Mouse (Mus musculus): Measurements from ENCODE around the gene Tenm4. TPM values are rescaled to one million over a fixed set of nuclear protein-coding genes. Genes with fewer than 3 reads are reported as not detected.

Gene Tenm4
- polyA plus RNA-seq, 1 experiment from 2014 or later, result 11.4 TPM

GRCm38 (mm10) chr7:96210525-96211369 lies 39.7 kb downstream of the Tenm4 start:
- ATAC-seq (replicated peaks; ENCODE audit: insufficient number of reproducible peaks, low FRiP score, low TSS enrichment), result peak; percentile 41

GRCm38 (mm10) chr7:96211618-96212021 lies 40.6 kb downstream of the Tenm4 start:
- H3K36me3 ChIP-seq (ENCODE audit: control insufficient read depth, insufficient read depth, low read length), result no peaks in the 10 kb centered on the region
- H3K4me1 ChIP-seq (ENCODE audit: control insufficient read depth, insufficient read depth, low read length), result 0 out of 2 replicates have a peak, but pooled peaks cover 9% of the 10 kb centered on the region
- H3K27ac ChIP-seq (ENCODE audit: low read depth, low read length), result no peak overlapping the region
- peak overlapping the region; percentile 46; the same call in 1 of the 2 replicates for H3K9ac ChIP-seq (ENCODE audit: low read depth, low read length)
- ATAC-seq (replicated peaks; ENCODE audit: insufficient number of reproducible peaks, low FRiP score, low TSS enrichment), result no peak
- H3K4me3 ChIP-seq (ENCODE audit: low read depth, low read length), result peak overlapping the region; percentile 66
- no peaks in the 10 kb centered on the region for H3K9me3 ChIP-seq (replicated peaks; ENCODE audit: control insufficient read depth, low read length)
- peaks cover 36% of the 10 kb centered on the region for H3K27me3 ChIP-seq (ENCODE audit: control insufficient read depth, insufficient read depth, low read length)
- 1% methylated on average over 17 of the region's 17 CpGs for WGBS (ENCODE audit: insufficient replicate concordance)
- H3K4me2 ChIP-seq, result peak overlapping the region; percentile 77

More at GRCm38 (mm10) chr7:96210525-96211369, 39.7 kb downstream of the Tenm4 start:
- Histone ChIP-seq H3K36me3 (ENCODE audit: control insufficient read depth, insufficient read depth, low read length) (no peaks in the 10 kb centered on the region), H3K4me2 (peak overlapping the region; percentile 77), H3K4me3 (ENCODE audit: low read depth, low read length) (peak overlapping the region; percentile 66), H3K27me3 (ENCODE audit: control insufficient read depth, insufficient read depth, low read length) (peaks cover 36% of the 10 kb centered on the region), H3K9me3 (replicated peaks; ENCODE audit: control insufficient read depth, low read length) (no peaks in the 10 kb centered on the region), H3K27ac (ENCODE audit: low read depth, low read length) (no peak overlapping the region), H3K9ac (ENCODE audit: low read depth, low read length) (peak overlapping the region; percentile 74), H3K4me1 (ENCODE audit: control insufficient read depth, insufficient read depth, low read length) (0 out of 2 replicates have a peak, but pooled peaks cover 9% of the 10 kb centered on the region)
- under 1% methylated on average over 53 of the region's 62 CpGs for WGBS (ENCODE audit: insufficient replicate concordance)

- H3K4me3 ChIP-seq (ENCODE audit: low read depth, low read length), result peak overlapping the region; percentile 66
- H3K4me1 ChIP-seq (ENCODE audit: control insufficient read depth, insufficient read depth, low read length), result 0 out of 2 replicates have a peak, but pooled peaks cover 9% of the 10 kb centered on the region
- peak overlapping the region; percentile 77 for H3K4me2 ChIP-seq
- peaks cover 36% of the 10 kb centered on the region for H3K27me3 ChIP-seq (ENCODE audit: control insufficient read depth, insufficient read depth, low read length)
- no peaks in the 10 kb centered on the region for H3K36me3 ChIP-seq (ENCODE audit: control insufficient read depth, insufficient read depth, low read length)
- ATAC-seq (replicated peaks; ENCODE audit: insufficient number of reproducible peaks, low FRiP score, low TSS enrichment), result no peak
- H3K9ac ChIP-seq (ENCODE audit: low read depth, low read length), result peak overlapping the region; percentile 39; the same call in 1 of the 2 replicates
- no peak overlapping the region for H3K27ac ChIP-seq (ENCODE audit: low read depth, low read length)
- H3K9me3 ChIP-seq (replicated peaks; ENCODE audit: control insufficient read depth, low read length), result no peaks in the 10 kb centered on the region
- 0% methylated on average over 9 of the region's 9 CpGs for WGBS (ENCODE audit: insufficient replicate concordance)
Observed at GRCm38 (mm10) chr7:96212224-96212591, 41.2 kb downstream of the Tenm4 start.

- H3K4me3 ChIP-seq (ENCODE audit: low read depth, low read length), result peak overlapping the region; percentile 66
Observed at GRCm38 (mm10) chr7:96212592-96213541, 41.8 kb downstream of the Tenm4 start.

GRCm38 (mm10) chr7:96213741-96214140 lies 42.7 kb downstream of the Tenm4 start:
- H3K9me3 ChIP-seq (replicated peaks; ENCODE audit: control insufficient read depth, low read length), result no peaks in the 10 kb centered on the region
- peaks cover 31% of the 10 kb centered on the region for H3K27me3 ChIP-seq (ENCODE audit: control insufficient read depth, insufficient read depth, low read length)
- peak overlapping the region; percentile 66 for H3K4me3 ChIP-seq (ENCODE audit: low read depth, low read length)
- no peaks in the 10 kb centered on the region for H3K36me3 ChIP-seq (ENCODE audit: control insufficient read depth, insufficient read depth, low read length)
- no peak overlapping the region for H3K9ac ChIP-seq (ENCODE audit: low read depth, low read length)
- ATAC-seq (replicated peaks; ENCODE audit: insufficient number of reproducible peaks, low FRiP score, low TSS enrichment), result no peak
- H3K27ac ChIP-seq (ENCODE audit: low read depth, low read length), result no peak overlapping the region
- 8% methylated on average over 9 of the region's 10 CpGs for WGBS (ENCODE audit: insufficient replicate concordance)
- H3K4me1 ChIP-seq (ENCODE audit: control insufficient read depth, insufficient read depth, low read length), result 0 out of 2 replicates have a peak, but pooled peaks cover 9% of the 10 kb centered on the region
- H3K4me2 ChIP-seq, result peak overlapping the region; percentile 77

More at GRCm38 (mm10) chr7:96212592-96213541, 41.8 kb downstream of the Tenm4 start:
- ATAC-seq (replicated peaks; ENCODE audit: insufficient number of reproducible peaks, low FRiP score, low TSS enrichment), result peak; percentile 33; the same call in 1 of the 2 replicates
- no peaks in the 10 kb centered on the region for H3K36me3 ChIP-seq (ENCODE audit: control insufficient read depth, insufficient read depth, low read length)
- H3K27ac ChIP-seq (ENCODE audit: low read depth, low read length), result no peak overlapping the region
- WGBS (ENCODE audit: insufficient replicate concordance), result under 1% methylated on average over 47 of the region's 48 CpGs
- peaks cover 36% of the 10 kb centered on the region for H3K27me3 ChIP-seq (ENCODE audit: control insufficient read depth, insufficient read depth, low read length)
- H3K4me2 ChIP-seq, result peak overlapping the region; percentile 77
- 0 out of 2 replicates have a peak, but pooled peaks cover 9% of the 10 kb centered on the region for H3K4me1 ChIP-seq (ENCODE audit: control insufficient read depth, insufficient read depth, low read length)
- peak overlapping the region; percentile 39 for H3K9ac ChIP-seq (ENCODE audit: low read depth, low read length)
- H3K9me3 ChIP-seq (replicated peaks; ENCODE audit: control insufficient read depth, low read length), result no peaks in the 10 kb centered on the region

- Histone ChIP-seq H3K27me3 (ENCODE audit: control insufficient read depth, insufficient read depth, low read length) (peaks cover 23% of the 10 kb centered on the region; the same call in 1 of the 2 replicates), H3K9me3 (replicated peaks; ENCODE audit: control insufficient read depth, low read length) (no peaks in the 10 kb centered on the region), H3K36me3 (ENCODE audit: control insufficient read depth, insufficient read depth, low read length) (no peaks in the 10 kb centered on the region), H3K9ac (ENCODE audit: low read depth, low read length) (no peak overlapping the region), H3K4me1 (ENCODE audit: control insufficient read depth, insufficient read depth, low read length) (0 out of 2 replicates have a peak, but pooled peaks cover 9% of the 10 kb centered on the region), H3K27ac (ENCODE audit: low read depth, low read length) (no peak overlapping the region), H3K4me3 (ENCODE audit: low read depth, low read length) (no peak overlapping the region), H3K4me2 (no peak overlapping the region)
- no peak for ATAC-seq (replicated peaks; ENCODE audit: insufficient number of reproducible peaks, low FRiP score, low TSS enrichment)
- WGBS (ENCODE audit: insufficient replicate concordance), result 61% methylated on average over 2 of the region's 2 CpGs
Observed at GRCm38 (mm10) chr7:96214876-96215275, 43.8 kb downstream of the Tenm4 start.

- Histone ChIP-seq H3K9me3 (replicated peaks; ENCODE audit: control insufficient read depth, low read length) (no peaks in the 10 kb centered on the region), H3K27ac (ENCODE audit: low read depth, low read length) (no peak overlapping the region), H3K9ac (ENCODE audit: low read depth, low read length) (no peak overlapping the region), H3K27me3 (ENCODE audit: control insufficient read depth, insufficient read depth, low read length) (peaks cover 18% of the 10 kb centered on the region; the same call in 1 of the 2 replicates), H3K4me2 (no peak overlapping the region), H3K36me3 (ENCODE audit: control insufficient read depth, insufficient read depth, low read length) (no peaks in the 10 kb centered on the region), H3K4me1 (ENCODE audit: control insufficient read depth, insufficient read depth, low read length) (0 out of 2 replicates have a peak, but pooled peaks cover 9% of the 10 kb centered on the region), H3K4me3 (ENCODE audit: low read depth, low read length) (no peak overlapping the region)
- WGBS (ENCODE audit: insufficient replicate concordance), result 69% methylated on average over 5 of the region's 5 CpGs
- no peak for ATAC-seq (replicated peaks; ENCODE audit: insufficient number of reproducible peaks, low FRiP score, low TSS enrichment)
Observed at GRCm38 (mm10) chr7:96215894-96216509, 45.0 kb downstream of the Tenm4 start.

- Histone ChIP-seq H3K27ac (ENCODE audit: low read depth, low read length) (no peak overlapping the region), H3K9ac (ENCODE audit: low read depth, low read length) (no peak overlapping the region), H3K4me2 (no peak overlapping the region), H3K4me1 (ENCODE audit: control insufficient read depth, insufficient read depth, low read length) (no peaks in the 10 kb centered on the region), H3K27me3 (ENCODE audit: control insufficient read depth, insufficient read depth, low read length) (peaks cover 6% of the 10 kb centered on the region; the same call in 1 of the 2 replicates), H3K9me3 (replicated peaks; ENCODE audit: control insufficient read depth, low read length) (no peaks in the 10 kb centered on the region), H3K4me3 (ENCODE audit: low read depth, low read length) (no peak overlapping the region), H3K36me3 (ENCODE audit: control insufficient read depth, insufficient read depth, low read length) (no peaks in the 10 kb centered on the region)
- ATAC-seq (replicated peaks; ENCODE audit: insufficient number of reproducible peaks, low FRiP score, low TSS enrichment), result no peak
- 71% methylated on average over 2 of the region's 2 CpGs for WGBS (ENCODE audit: insufficient replicate concordance)
Observed at GRCm38 (mm10) chr7:96219386-96219785, 48.3 kb downstream of the Tenm4 start.

Measured in heart, embryonic 11.5 days (tissue).